Mouse (Mus musculus) lung, adult 18-20 months (tissue): ENCODE data around the gene Ier5.

Source experiments
- DNase-seq, 2 experiments: peaks; one replicate each; pipeline ENCODE4 v3.0.0; 2022; ENCODE audit warnings: mixed read lengths in 2 of 2

The Ier5 gene

DNA sequence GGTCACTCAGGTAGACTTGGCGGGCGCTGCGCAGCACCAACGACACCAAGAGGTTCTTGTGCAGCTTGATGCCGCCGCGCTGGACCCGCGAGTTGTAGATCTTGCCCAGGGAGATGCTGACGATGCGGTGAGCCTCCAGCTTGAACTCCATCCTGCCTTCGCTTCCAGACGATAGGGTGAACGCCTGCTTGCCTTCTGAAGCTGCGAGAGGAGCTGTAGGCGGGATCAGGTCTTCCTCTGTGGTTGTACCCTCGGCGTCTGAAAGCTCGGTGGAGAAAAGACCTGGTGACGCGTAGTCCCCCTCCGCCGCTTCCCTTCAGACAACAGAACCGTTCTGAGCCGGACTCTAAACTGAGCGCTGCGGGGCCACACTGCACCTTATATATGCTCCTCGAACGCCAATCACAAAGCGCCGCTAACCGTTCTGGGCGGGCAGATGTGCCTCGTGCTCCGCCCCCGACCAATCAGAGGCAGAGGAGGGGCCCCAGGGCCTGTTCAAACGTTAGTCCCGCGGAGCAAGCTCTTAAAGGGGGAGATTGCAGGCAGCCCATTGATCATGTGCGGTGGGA lies at the start of gene Ier5:
TSS of gene Ier5 (minus strand) at position 357 of the 569 bp plus-strand sequence.
- peak; percentile 97 for DNase-seq

DNA sequence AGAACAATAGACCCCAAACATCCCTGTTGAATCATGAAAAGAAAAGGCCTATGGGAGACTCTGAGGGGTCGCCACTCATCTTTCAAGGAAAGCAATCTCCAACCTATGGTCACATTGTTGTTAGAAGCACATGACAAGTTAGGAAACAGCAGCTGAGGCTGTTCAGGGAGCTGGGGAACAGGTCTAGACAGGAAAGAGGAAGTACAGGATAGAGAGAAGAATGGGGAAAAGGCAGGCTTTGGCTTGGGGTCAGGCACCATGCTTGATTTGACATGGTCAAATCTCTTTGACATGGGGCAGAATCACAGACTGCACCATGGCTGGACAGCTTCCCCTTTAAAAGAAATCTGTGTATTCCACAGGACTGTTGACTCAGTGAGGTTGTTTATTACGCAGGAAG lies 47.8 kb upstream of the Ier5 start:
- DNase-seq, result no peak

DNA sequence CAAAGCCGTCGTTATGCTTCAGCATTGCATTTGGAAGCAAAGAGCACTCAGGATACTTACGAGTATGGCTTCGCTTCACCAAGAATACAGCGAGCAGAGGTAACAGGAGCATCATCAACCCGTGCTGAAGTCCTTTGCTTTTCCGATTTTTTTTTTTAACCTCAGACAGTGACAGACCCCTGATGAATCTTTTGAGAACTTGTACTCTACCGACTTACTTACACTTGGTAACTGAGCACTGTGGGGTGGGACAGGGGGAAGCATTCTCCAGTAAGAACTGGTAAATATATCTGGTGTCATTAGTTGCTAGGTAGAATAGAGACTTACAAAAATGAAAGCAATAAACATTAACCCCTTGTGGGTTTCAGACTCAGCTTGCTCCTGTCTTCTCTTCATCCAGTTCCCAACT lies 47.1 kb upstream of the Ier5 start, which contains the start of gene Mr1:
TSS of gene Mr1 (minus strand) at position 243 of the 409 bp plus-strand sequence.
- peak; percentile 38 to 56 for DNase-seq

DNA sequence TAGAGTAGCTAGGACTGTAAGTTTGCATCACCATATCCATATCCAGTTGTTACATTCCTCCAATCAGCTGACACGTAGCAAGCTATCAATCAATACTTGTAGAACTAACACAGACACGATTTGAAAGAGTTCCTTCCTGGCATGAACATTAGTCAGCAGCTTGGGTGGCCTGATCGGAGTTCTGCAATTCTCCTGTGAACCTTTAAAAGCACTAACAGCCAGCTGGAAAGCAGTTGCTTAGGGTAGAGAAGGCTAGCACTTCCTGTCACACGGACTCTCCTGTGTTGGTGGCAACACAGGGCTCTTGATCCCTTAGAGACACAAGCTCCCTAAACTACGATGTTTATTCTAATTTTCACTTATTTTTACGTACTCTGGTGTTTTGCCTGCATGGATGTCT lies 46.2 kb upstream of the Ier5 start:
- DNase-seq, result peak; percentile 28 to 58

DNA sequence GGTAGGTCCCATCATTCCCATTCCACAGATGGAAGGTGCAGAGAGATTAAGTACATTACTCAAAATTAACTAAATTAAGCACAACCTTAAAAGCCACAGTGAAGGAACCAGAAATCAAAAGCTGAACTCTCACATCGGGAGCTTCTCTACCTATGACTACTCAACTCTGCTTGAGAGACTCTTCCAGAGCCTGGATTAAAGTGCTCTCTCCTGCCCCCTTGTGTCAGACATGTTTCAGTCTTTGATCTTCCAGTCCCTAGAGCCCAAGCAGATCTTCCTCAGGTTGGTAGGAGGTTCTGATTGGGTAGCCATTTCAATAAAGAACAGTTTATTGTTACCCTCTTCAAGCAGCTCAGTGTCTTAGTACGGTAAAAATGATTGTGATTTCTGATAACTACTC lies 40.6 kb upstream of the Ier5 start:
- peak; percentile 70 to 82 for DNase-seq

GRCm38 (mm10) chr1:155138795-155139194 lies 39.4 kb upstream of the Ier5 start:
- peak; percentile 76 to 88 for DNase-seq

- DNase-seq, result no peak
Observed at GRCm38 (mm10) chr1:155134866-155135265, 35.4 kb upstream of the Ier5 start.

GRCm38 (mm10) chr1:155127429-155127934 lies 28.0 kb upstream of the Ier5 start:
- DNase-seq, result no peak

DNA sequence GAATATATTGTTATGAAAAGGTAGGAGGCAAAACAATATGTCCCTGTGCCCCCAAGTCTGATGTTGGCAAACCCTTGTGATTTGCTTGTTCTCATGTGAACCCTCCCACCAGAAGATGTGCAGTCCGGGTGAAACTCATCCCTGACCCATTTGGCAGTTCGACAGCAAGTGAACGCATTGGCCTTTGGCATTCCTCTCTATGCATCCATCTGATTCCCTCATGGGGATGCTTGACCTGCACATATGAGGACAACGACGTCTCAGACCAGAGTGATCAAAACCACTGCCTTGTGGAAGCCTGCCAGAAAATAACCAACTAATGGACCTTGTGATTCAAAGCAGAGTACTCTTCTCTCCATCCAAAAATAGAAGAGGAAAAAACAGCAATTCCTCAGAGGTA lies 27.3 kb upstream of the Ier5 start:
- DNase-seq, result no peak

GRCm38 (mm10) chr1:155124397-155124796 lies 25.0 kb upstream of the Ier5 start:
- DNase-seq, result no peak

GRCm38 (mm10) chr1:155121977-155122939 lies 22.8 kb upstream of the Ier5 start:
- DNase-seq, result peak; percentile 55 to 74

DNA sequence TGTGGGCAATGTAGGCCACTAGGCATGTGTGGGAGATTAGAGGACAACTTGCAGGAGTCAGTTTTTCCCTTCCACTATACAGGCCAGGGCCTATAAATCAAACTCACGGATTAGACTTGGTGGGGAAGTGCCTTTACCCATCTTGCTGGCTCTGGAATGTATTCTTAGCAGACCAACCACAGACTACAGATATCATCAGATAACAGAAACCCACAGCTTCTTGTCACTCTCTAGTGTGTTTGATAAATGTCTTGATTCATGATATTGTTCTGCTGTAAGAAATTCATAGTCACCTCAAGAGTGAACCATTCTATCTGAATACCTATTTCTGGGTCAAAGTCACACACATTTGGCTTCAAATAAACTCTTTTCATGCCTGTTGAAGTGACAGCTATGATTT lies 20.3 kb upstream of the Ier5 start:
- no peak for DNase-seq

DNA sequence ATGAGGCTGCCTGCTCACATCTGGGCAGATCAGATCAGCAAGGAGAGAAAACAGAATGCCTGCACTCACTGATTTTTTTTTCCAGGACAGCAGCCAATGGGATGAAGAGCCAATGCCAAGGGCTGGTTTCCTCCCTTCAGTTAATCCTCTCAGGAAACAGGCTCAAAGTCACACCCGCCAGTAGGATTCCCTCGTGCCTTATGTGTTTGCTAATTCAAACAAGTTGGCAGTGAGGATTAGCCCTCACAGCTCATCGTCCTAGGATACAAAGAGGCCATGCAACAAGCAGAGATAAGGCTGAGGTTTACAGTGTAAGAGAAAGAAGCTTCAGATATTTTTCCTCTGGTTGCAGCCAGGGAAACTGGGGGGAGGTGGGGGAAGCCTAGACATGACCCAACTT lies 14.5 kb upstream of the Ier5 start:
- DNase-seq, result no peak

- DNase-seq, result no peak
Observed at GRCm38 (mm10) chr1:155112875-155113274, 13.4 kb upstream of the Ier5 start.

GRCm38 (mm10) chr1:155112118-155112517 lies 12.7 kb upstream of the Ier5 start:
- no peak for DNase-seq

DNA sequence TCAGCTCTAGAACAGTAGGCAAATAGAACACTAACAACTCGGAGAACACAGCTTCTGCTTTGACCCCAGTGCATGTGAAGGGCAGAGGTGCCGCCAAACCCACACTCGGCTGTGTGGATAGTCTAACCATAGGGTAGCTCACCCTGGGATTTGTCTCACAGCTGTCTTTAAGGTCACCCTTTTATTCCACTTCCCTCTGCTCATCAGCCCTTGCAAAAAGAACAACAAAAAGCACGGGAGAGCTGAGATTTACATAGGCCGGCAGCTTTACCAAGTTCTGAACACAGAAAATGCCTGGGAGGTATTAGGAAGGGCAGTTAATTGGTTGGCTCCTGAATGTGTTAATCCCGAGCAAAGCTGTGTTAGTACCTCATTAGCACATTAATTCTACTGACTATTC lies 12.1 kb upstream of the Ier5 start:
- no peak for DNase-seq

DNA sequence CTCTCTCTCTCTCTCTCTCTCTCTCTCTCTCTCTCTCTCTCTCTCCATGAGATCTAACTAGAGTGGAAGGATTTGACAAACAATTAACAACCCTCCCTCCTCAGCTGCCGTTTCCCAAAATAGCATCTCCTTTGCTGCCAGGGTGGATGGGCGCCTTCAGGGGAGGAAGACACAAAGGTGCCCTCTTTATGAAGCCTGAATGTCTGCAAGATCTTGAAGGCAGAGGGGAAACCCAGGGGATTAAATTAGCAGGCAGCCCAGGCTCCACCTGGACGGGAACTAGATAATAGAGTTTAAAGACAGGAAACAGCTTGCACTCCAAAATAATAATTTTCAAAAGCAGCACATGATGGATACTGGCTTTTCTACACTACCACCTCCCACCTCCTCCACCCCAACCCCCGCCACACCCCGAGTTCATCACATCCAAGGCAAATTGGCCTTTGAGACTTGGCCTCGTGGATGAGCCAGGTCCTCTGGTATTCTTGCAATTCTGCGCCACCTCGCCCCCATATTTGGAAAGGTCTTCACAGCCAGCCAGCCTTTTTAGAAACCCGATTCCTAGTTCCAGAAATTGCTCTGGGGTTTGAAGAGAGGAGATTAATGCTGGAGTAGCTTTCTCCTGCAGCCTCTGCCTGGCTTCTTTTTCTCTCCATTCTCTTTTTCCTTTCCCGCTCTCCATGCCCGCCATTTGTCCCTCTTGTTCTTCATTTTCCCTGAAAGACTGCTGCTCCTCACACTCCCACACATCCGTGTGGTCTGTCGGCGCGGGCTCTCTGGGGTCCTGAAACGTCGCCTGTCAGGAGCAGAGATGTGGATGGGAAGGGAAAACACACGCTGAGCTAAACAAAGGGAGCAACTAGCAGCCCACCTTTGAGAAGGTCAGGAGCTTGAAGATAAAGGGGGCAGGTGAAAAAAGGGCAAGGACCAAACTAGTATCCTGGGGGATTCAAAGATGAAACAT lies 10.2 kb upstream of the Ier5 start:
- peak in 1 of 2 experiments; percentile 24 for DNase-seq

GRCm38 (mm10) chr1:155108412-155108811 lies 9.0 kb upstream of the Ier5 start:
- peak in 1 of 2 experiments; percentile 38 for DNase-seq

DNA sequence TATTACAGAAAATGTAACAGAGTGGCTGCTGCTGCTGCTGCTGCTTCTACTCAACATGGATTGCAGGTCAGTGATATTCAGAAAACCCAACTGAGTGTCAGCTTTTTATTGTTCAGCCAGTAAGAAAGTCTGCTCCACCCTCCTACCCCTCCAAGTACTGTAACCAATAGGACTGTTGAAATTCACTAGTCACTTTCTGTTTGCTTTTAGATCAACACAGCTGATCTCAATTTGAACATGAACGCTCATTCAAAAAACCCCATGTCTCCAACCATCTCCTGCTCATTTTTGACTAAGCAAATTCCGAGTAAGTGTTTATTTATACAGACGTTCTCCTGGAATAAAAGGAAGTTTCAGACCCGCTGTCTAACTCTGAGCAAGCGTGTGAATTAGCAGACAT lies 8.4 kb upstream of the Ier5 start:
- DNase-seq, result no peak

GRCm38 (mm10) chr1:155106310-155106709 lies 6.9 kb upstream of the Ier5 start:
- no peak for DNase-seq

DNA sequence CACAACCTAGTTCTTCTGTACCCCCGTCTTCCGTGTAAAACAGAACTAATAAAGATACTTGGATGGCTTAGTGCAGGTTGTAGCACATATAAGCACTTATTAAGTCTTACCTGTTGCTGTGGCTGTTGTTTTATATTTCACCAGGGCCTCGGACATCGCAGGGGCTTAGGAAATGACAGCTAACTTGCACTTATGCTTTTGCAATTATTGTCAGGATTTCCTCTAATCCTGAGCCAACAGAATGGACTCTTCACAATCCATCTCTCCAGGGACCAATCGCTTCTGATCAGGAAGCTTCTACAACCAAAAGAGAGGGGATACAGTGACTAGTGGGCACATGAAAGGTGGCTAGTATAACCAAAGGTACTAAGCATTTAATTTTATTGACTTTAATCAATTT lies 4.6 kb upstream of the Ier5 start:
- DNase-seq, result no peak

DNA sequence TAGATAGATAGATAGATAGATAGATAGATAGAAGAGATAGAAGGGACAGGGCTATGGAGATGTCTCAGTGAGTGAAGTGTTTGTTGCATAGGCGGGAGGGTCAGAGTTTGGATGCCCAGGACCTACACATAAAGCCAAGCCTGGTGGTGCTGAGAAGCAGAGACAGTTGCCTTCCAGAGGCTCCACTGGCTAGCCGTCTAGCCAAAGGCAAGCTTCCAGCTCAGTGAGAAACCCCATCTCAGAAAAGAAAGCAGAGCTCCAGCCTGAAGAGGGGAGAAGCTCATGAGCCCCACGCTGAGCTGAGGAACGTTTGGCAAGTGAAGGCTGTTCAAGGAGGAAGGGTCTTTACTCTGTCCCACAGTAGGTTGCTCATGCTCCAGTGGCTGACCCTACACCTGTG lies 3.2 kb upstream of the Ier5 start:
- no peak for DNase-seq
